Mouse (Mus musculus): ENCODE results near the gene Oma1. TPM values are rescaled to one million over a fixed set of nuclear protein-coding genes. Genes with fewer than 3 reads are reported as not detected.

Oma1 gene
- total and polyA plus RNA-seq, 3 experiments: 10.4 to 14.3 TPM; not detected in 1

DNA sequence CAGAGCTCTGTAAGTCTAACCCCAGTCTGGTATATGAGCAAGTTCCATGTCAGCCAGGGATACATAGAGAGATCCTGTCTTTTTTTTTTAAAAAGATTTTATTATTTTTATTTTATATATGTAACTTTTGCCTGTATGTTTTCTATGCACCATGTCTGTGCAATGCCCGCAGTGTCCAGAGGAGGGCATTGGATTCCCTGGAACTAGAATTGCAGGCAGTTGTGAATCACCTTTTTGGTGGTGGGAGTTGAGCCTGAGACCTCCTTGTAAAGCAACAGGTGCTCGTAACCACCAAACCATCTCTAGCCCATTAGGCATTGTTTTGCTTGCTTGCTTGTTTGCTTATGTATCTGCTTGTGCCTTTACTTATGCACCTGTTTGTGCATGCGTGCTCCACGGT lies 35.6 kb downstream of the Oma1 start:
- H3K36me3 ChIP-seq (ENCODE audit: control insufficient read depth in 1 of 2, insufficient read depth in 2 of 2, low read length in 2 of 2): no peaks in the 10 kb centered on the region
- H3K4me1 ChIP-seq (ENCODE audit: control insufficient read depth in 1 of 2, insufficient read depth in 2 of 2, low read length in 2 of 2): no peaks in the 10 kb centered on the region
- no peak overlapping the region for H3K4me3 ChIP-seq (ENCODE audit: control insufficient read depth in 1 of 2, insufficient read depth in 1 of 2, low read depth in 2 of 2, low read length in 2 of 2)
- H3K9ac ChIP-seq (ENCODE audit: control insufficient read depth, low read depth, low read length, poor library complexity, severe bottlenecking): no peak overlapping the region
- H3K27me3 ChIP-seq (ENCODE audit: control insufficient read depth in 1 of 2, insufficient read depth in 2 of 2, low read length in 2 of 2): no peaks in the 10 kb centered on the region
- DNase-seq (ENCODE audit: low read depth, low spot score): peak; percentile 32
- H3K79me2 ChIP-seq (ENCODE audit: control insufficient read depth, insufficient read depth, low read length, poor library complexity): no peaks in the 10 kb centered on the region
- TF ChIP-seq MXI1 (IDR thresholded peaks at IDR 0.05; ENCODE audit: low read depth, low read length): no peak
- no peak for TF ChIP-seq USF1 (IDR thresholded peaks at IDR 0.05; ENCODE audit: low read depth, low read length)
- peak; percentile 45 for TF ChIP-seq SMC3 (IDR thresholded peaks at IDR 0.05; ENCODE audit: low read depth, low read length)
- no peak for TF ChIP-seq E2F4 (IDR thresholded peaks at IDR 0.05; ENCODE audit: borderline replicate concordance, low read depth, low read length)
- TF ChIP-seq ZC3H11A (IDR thresholded peaks at IDR 0.05; ENCODE audit: low read depth, low read length): no peak
- no peak for TF ChIP-seq ZNF384 (IDR thresholded peaks at IDR 0.05; ENCODE audit: low read depth, low read length)
- no peak for TF ChIP-seq EP300 (IDR thresholded peaks at IDR 0.05; ENCODE audit: low read depth in 1 of 2, low read length in 2 of 2)
- no peak for TF ChIP-seq POLR2A (IDR thresholded peaks at IDR 0.05; ENCODE audit: control insufficient read depth in 1 of 2, insufficient read depth in 1 of 2, low read depth in 1 of 2, low read length in 2 of 2, poor library complexity in 1 of 2)
- no peak for TF ChIP-seq RCOR1 (IDR thresholded peaks at IDR 0.05; ENCODE audit: low read depth, low read length)
- TF ChIP-seq MAFK (IDR thresholded peaks at IDR 0.05; ENCODE audit: borderline replicate concordance, low read depth, low read length): no peak
- peak; percentile 47 for TF ChIP-seq RAD21 (IDR thresholded peaks at IDR 0.05; ENCODE audit: low read depth, low read length)
- no peak for TF ChIP-seq GATA1 (IDR thresholded peaks at IDR 0.05; ENCODE audit: low read depth, low read length)
- no peak for TF ChIP-seq TBP (IDR thresholded peaks at IDR 0.05; ENCODE audit: low read depth, low read length)
- TF ChIP-seq ZKSCAN1 (IDR thresholded peaks at IDR 0.05; ENCODE audit: low read depth, low read length): no peak
- no peak for TF ChIP-seq POLR2AphosphoS2 (IDR thresholded peaks at IDR 0.05; ENCODE audit: low read length)
- TF ChIP-seq CTCF (IDR thresholded peaks at IDR 0.05 in 2 of 3, conservative IDR thresholded peaks at IDR 0.05 in 1 of 3; ENCODE audit: control insufficient read depth in 1 of 3, insufficient read depth in 1 of 3, low read depth in 2 of 3, low read length in 3 of 3, poor library complexity in 1 of 3, severe bottlenecking in 1 of 3): peak; percentile 36 to 47 (median 45)
- no peaks in the 10 kb centered on the region for H3K9me3 ChIP-seq (replicated peaks; ENCODE audit: insufficient read depth, low read length)
- no peak overlapping the region for H3K27ac ChIP-seq (ENCODE audit: control insufficient read depth, low read depth, low read length)

DNA sequence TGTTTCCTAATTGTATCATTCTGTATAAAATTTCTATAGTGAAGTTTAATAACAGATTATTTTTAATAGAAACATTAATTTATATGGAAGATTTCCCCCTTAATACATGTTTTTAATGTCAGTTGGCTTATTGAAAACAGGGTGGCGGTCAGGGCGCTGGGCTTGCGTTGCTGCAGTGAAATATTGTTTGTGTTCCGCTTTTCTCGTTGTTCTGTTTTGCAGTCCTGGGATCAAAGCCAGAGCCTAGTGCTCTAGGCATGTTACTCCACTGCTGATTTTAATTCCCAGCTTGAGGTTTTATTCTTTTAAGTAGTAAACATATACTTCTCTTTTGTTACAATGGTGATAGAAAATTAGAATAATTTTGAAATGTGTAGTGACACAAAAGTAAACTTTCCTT lies 39.3 kb downstream of the Oma1 start:
- H3K9me3 ChIP-seq (replicated peaks; ENCODE audit: insufficient read depth, low read length): no peaks in the 10 kb centered on the region
- H3K36me3 ChIP-seq (ENCODE audit: control insufficient read depth in 1 of 2, insufficient read depth in 2 of 2, low read length in 2 of 2): peaks cover 0 to 2% of the 10 kb centered on the region in 2 experiments; a peak in 1 of 4 replicates
- H3K9ac ChIP-seq (ENCODE audit: control insufficient read depth, low read depth, low read length, poor library complexity, severe bottlenecking): no peak overlapping the region
- H3K27me3 ChIP-seq (ENCODE audit: control insufficient read depth in 1 of 2, insufficient read depth in 2 of 2, low read length in 2 of 2): no peaks in the 10 kb centered on the region
- no peak overlapping the region for H3K4me3 ChIP-seq (ENCODE audit: control insufficient read depth in 1 of 2, insufficient read depth in 1 of 2, low read depth in 2 of 2, low read length in 2 of 2)
- H3K27ac ChIP-seq (ENCODE audit: control insufficient read depth, low read depth, low read length): no peak overlapping the region
- no peaks in the 10 kb centered on the region for H3K79me2 ChIP-seq (ENCODE audit: control insufficient read depth, insufficient read depth, low read length, poor library complexity)
- H3K4me1 ChIP-seq (ENCODE audit: control insufficient read depth in 1 of 2, insufficient read depth in 2 of 2, low read length in 2 of 2): no peaks in the 10 kb centered on the region
- TF ChIP-seq ZC3H11A (IDR thresholded peaks at IDR 0.05; ENCODE audit: low read depth, low read length) (no peak), MAZ (IDR thresholded peaks at IDR 0.05; ENCODE audit: low read depth, low read length) (no peak)
- DNase-seq (ENCODE audit: low read depth, low spot score): no peak

All from MEL (cell line).